Mouse (Mus musculus) embryo, embryonic 9.5 days (tissue): Measurements from ENCODE around the gene Pdcd10.

Experiments used
- DNase-seq: peaks from one replicate; pipeline ENCODE4 v3.0.0-alpha.2; 2017; ENCODE audit errors: extremely low spot score

Pdcd10 gene

GRCm38 (mm10) chr3:75556695-75557291 lies at the start of gene Pdcd10:
Pdcd10 (minus strand) TSS chr3:75556856.
- peak; percentile 99 for DNase-seq

GRCm38 (mm10) chr3:75584898-75585297 lies 28.2 kb upstream of the Pdcd10 start:
- no peak for DNase-seq

GRCm38 (mm10) chr3:75583293-75583692 lies 26.6 kb upstream of the Pdcd10 start:
- DNase-seq, result no peak

- peak; percentile 22 for DNase-seq
Measured at GRCm38 (mm10) chr3:75579352-75579751, 22.7 kb upstream of the Pdcd10 start.

- no peak for DNase-seq
Measured at GRCm38 (mm10) chr3:75575582-75575981, 18.9 kb upstream of the Pdcd10 start.

- DNase-seq, result no peak
Measured at GRCm38 (mm10) chr3:75574074-75574473, 17.4 kb upstream of the Pdcd10 start.

- no peak for DNase-seq
Measured at GRCm38 (mm10) chr3:75557292-75557691, 636 bp upstream of the Pdcd10 start, which contains the start of gene Serpini1. Serpini1 (plus strand) TSS chr3:75557547.

GRCm38 (mm10) chr3:75556121-75556694 lies 448 bp downstream of the Pdcd10 start:
- no peak for DNase-seq

- no peak for DNase-seq
Measured at GRCm38 (mm10) chr3:75551248-75551647, 5.4 kb downstream of the Pdcd10 start.

GRCm38 (mm10) chr3:75544287-75544686 lies 12.4 kb downstream of the Pdcd10 start:
- no peak for DNase-seq

GRCm38 (mm10) chr3:75542852-75543251 lies 13.8 kb downstream of the Pdcd10 start:
- no peak for DNase-seq

- no peak for DNase-seq
Measured at GRCm38 (mm10) chr3:75541259-75541658, 15.4 kb downstream of the Pdcd10 start.

GRCm38 (mm10) chr3:75534045-75534834 lies 22.4 kb downstream of the Pdcd10 start:
- DNase-seq, result no peak

- DNase-seq, result no peak
Measured at GRCm38 (mm10) chr3:75531074-75531473, 25.6 kb downstream of the Pdcd10 start.

- no peak for DNase-seq
Measured at GRCm38 (mm10) chr3:75522527-75522926, 34.1 kb downstream of the Pdcd10 start.

GRCm38 (mm10) chr3:75521314-75521713 lies 35.3 kb downstream of the Pdcd10 start:
- no peak for DNase-seq

GRCm38 (mm10) chr3:75517631-75518250 lies 38.9 kb downstream of the Pdcd10 start:
- peak; percentile 29 for DNase-seq

- no peak for DNase-seq
Measured at GRCm38 (mm10) chr3:75498961-75499960, 57.4 kb downstream of the Pdcd10 start.

- no peak for DNase-seq
Measured at GRCm38 (mm10) chr3:75492913-75493312, 63.7 kb downstream of the Pdcd10 start.

- DNase-seq, result no peak
Measured at GRCm38 (mm10) chr3:75482056-75482455, 74.6 kb downstream of the Pdcd10 start, which contains the start of gene Wdr49. Wdr49 (minus strand) TSS chr3:75482156.

GRCm38 (mm10) chr3:75475106-75475505 lies 81.5 kb downstream of the Pdcd10 start:
- no peak for DNase-seq
